ENCODE assay signal across 7 mouse cellular contexts in genomic region chr11:80080826-80081728, GRCm38 (mm10). TPM values are rescaled to one million over a fixed set of nuclear protein-coding genes. Genes with fewer than 3 reads are reported as not detected.
A peak's percentile ranks its signal among the peaks of the same experiment; 100 is the strongest.
DNase-seq lines count a peak whose midpoint lies in the region; ATAC-seq and TF ChIP-seq lines count a peak whose summit lies in the region.

Gene Crlf3, minus strand, starts transcription at chr11:80080991.

- peak; percentile 65 for TF ChIP-seq CTCF in intestine, postnatal 0 days (IDR thresholded peaks at IDR 0.05; ENCODE audit: low read depth)
- no peak for TF ChIP-seq CTCF in small intestine, adult 2 months (IDR thresholded peaks at IDR 0.05; ENCODE audit: extremely low read depth, insufficient read length, insufficient replicate concordance, low read depth, low read length)

- peak within 1 kb of the TSS; percentile 86 for H3K4me3 ChIP-seq in intestine, postnatal 0 days (ENCODE audit: low read depth, low read length)
- H3K4me3 ChIP-seq in midbrain, embryonic 12.5 days, result peak within 1 kb of the TSS; percentile 94
- H3K4me3 ChIP-seq in small intestine, adult 2 months (ENCODE audit: low read depth, low read length), result peak within 1 kb of the TSS; percentile 86

- no peaks in the 10 kb centered on the region for H3K9me3 ChIP-seq in intestine, postnatal 0 days (ENCODE audit: control insufficient read depth)
- no peaks in the 10 kb centered on the region for H3K9me3 ChIP-seq in midbrain, embryonic 12.5 days

- H3K36me3 ChIP-seq in intestine, postnatal 0 days (ENCODE audit: control insufficient read depth, insufficient read depth), result no peaks in the 10 kb centered on the region
- no peaks in the 10 kb centered on the region for H3K36me3 ChIP-seq in midbrain, embryonic 12.5 days
- no peaks in the 10 kb centered on the region for H3K36me3 ChIP-seq in small intestine, adult 2 months (ENCODE audit: control insufficient read depth, insufficient read depth, low read length)

- peak within 1 kb of the TSS; percentile 95 for H3K9ac ChIP-seq in intestine, postnatal 0 days (ENCODE audit: low read depth, low read length)
- H3K9ac ChIP-seq in midbrain, embryonic 12.5 days (replicated peaks), result peak within 1 kb of the TSS; percentile 93

- peak; percentile 96 for DNase-seq in adrenal gland, adult 2 months
- peak; percentile 90 for DNase-seq in embryo, embryonic 11.5 days (ENCODE audit: low read depth, low spot score)
- peak; percentile 93 to 95 for DNase-seq in gastrocnemius, postnatal 4 days (ENCODE audit: low spot score in 2 of 2)
- DNase-seq in left cerebral cortex, postnatal 4 days, result peak; percentile 97

- WGBS in intestine, postnatal 0 days, result 1% methylated on average over 55 of the region's 55 CpGs
- 9% methylated on average over 55 of the region's 55 CpGs for WGBS in midbrain, embryonic 12.5 days
- 2% methylated on average over 55 of the region's 55 CpGs for WGBS in small intestine, adult 2 months

- ATAC-seq in intestine, postnatal 0 days, result peak; percentile 90
- peak; percentile 94 for ATAC-seq in midbrain, embryonic 12.5 days (ENCODE audit: low FRiP score, low read depth)

- intact Hi-C loops in left cerebral cortex, postnatal 4 days (cut with DNase I), result no loop called here

- TF ChIP-seq POLR2A in small intestine, adult 2 months (IDR thresholded peaks at IDR 0.05; ENCODE audit: low read depth, low read length), result peak; percentile 97

- no peaks in the 10 kb centered on the region for H3K27me3 ChIP-seq in intestine, postnatal 0 days (replicated peaks; ENCODE audit: control insufficient read depth, insufficient read depth, low read length)
- no peaks in the 10 kb centered on the region for H3K27me3 ChIP-seq in midbrain, embryonic 12.5 days
- H3K27me3 ChIP-seq in small intestine, adult 2 months (ENCODE audit: control insufficient read depth, insufficient read depth, low read length), result no peaks in the 10 kb centered on the region

- no peaks in the 10 kb centered on the region for H3K4me1 ChIP-seq in intestine, postnatal 0 days (replicated peaks; ENCODE audit: control insufficient read depth, insufficient read depth, low read length)
- H3K4me1 ChIP-seq in midbrain, embryonic 12.5 days, result peaks cover 16% of the 10 kb centered on the region
- H3K4me1 ChIP-seq in small intestine, adult 2 months (ENCODE audit: control insufficient read depth, insufficient read depth, insufficient read length, low read length), result peaks cover 6% of the 10 kb centered on the region; the same call in 1 of the 2 replicates

- H3K4me2 ChIP-seq in intestine, postnatal 0 days (replicated peaks; ENCODE audit: low read depth), result peak within 1 kb of the TSS; percentile 94
- H3K4me2 ChIP-seq in midbrain, embryonic 12.5 days (replicated peaks), result peak within 1 kb of the TSS; percentile 81

- H3K27ac ChIP-seq in intestine, postnatal 0 days (ENCODE audit: low read depth, low read length), result peak within 1 kb of the TSS; percentile 96
- H3K27ac ChIP-seq in midbrain, embryonic 12.5 days (replicated peaks), result peak within 1 kb of the TSS; percentile 86
- H3K27ac ChIP-seq in small intestine, adult 2 months (ENCODE audit: insufficient read depth, low read depth, low read length), result peak within 1 kb of the TSS; percentile 92

RNA-seq across cellular contexts. Expression of gene Crlf3, which starts in this region (rescaled TPM):
- 10 to 100 TPM; 14.6 to 15.7 TPM for total RNA-seq in adrenal gland, adult 2 months (2021)
- polyA plus RNA-seq in adrenal gland, adult 2 months (2012; rRNA removed), result 2.1 and 2.9 TPM in 2 replicates
- total RNA-seq in gastrocnemius, postnatal 4 days (2021), result 10 to 100 TPM; 22.4 to 26.0 TPM
- 13.2 and 14.2 TPM in 2 replicates for polyA plus RNA-seq in intestine, postnatal 0 days (2015; fragmentation: Nextera tagmentation; extraction: Ambion mirVana)
- total RNA-seq in left cerebral cortex, postnatal 4 days (2021), result 10 to 100 TPM; 13.1 to 14.5 TPM
- 22.6 and 24.6 TPM in 2 replicates for polyA plus RNA-seq in midbrain, embryonic 12.5 days (2016; fragmentation: Nextera tagmentation; extraction: Ambion mirVana)
- 3.7 and 9.4 TPM in 2 replicates for polyA plus RNA-seq in small intestine, adult 2 months (2012; rRNA removed)

Comparison
In these comparisons a context has a peak if more than half of its experiments do, and no peak if none do; other contexts are left out.
1. Peak in every context shown above with its lines: DNase-seq, ATAC-seq, H3K4me3 ChIP-seq and H3K27ac ChIP-seq.